Mouse (Mus musculus): ENCODE data around the gene Tasp1. TPM values are rescaled to one million over a fixed set of nuclear protein-coding genes. Genes with fewer than 3 reads are reported as not detected.
"Not testable (repeated sequence)": the region's sequence is repeated elsewhere in the genome, so short reads cannot be mapped to it uniquely, and the experiment has no call there.

Tasp1 gene
- polyA plus RNA-seq, 1 experiment: 6.1 TPM

GRCm38 (mm10) chr2:140077476-140077875 is 10.9 kb upstream of the Tasp1 start:
- H3K27ac ChIP-seq (replicated peaks; ENCODE audit: low read depth, low read length): no peak overlapping the region
- no peaks in the 10 kb centered on the region for H3K4me1 ChIP-seq (ENCODE audit: control insufficient read depth, insufficient read depth, insufficient read length, low read length)
- H3K4me3 ChIP-seq (ENCODE audit: insufficient read depth, low read depth, low read length): no peak overlapping the region

- Histone ChIP-seq H3K27ac (replicated peaks; ENCODE audit: low read depth, low read length) (no peak overlapping the region), H3K4me1 (ENCODE audit: control insufficient read depth, insufficient read depth, insufficient read length, low read length) (no peaks in the 10 kb centered on the region), H3K4me3 (ENCODE audit: insufficient read depth, low read depth, low read length) (no peak overlapping the region)
Measured at GRCm38 (mm10) chr2:140075150-140075549, 8.5 kb upstream of the Tasp1 start.

GRCm38 (mm10) chr2:140067516-140067915 is 911 bp upstream of the Tasp1 start:
- no peak overlapping the region for H3K27ac ChIP-seq (replicated peaks; ENCODE audit: low read depth, low read length)
- H3K4me3 ChIP-seq (ENCODE audit: insufficient read depth, low read depth, low read length): peak overlapping the region; percentile 21; the same call in 1 of the 2 replicates
- H3K4me1 ChIP-seq (ENCODE audit: control insufficient read depth, insufficient read depth, insufficient read length, low read length): no peaks in the 10 kb centered on the region

GRCm38 (mm10) chr2:140065676-140066075 is 929 bp downstream of the Tasp1 start:
- Histone ChIP-seq H3K4me3 (ENCODE audit: insufficient read depth, low read depth, low read length) (peak overlapping the region; percentile 84; the same call in 1 of the 2 replicates), H3K27ac (replicated peaks; ENCODE audit: low read depth, low read length) (no peak overlapping the region), H3K4me1 (ENCODE audit: control insufficient read depth, insufficient read depth, insufficient read length, low read length) (no peaks in the 10 kb centered on the region)

GRCm38 (mm10) chr2:140061481-140061880 is 5.1 kb downstream of the Tasp1 start:
- Histone ChIP-seq H3K4me3 (ENCODE audit: insufficient read depth, low read depth, low read length) (no peak overlapping the region), H3K4me1 (ENCODE audit: control insufficient read depth, insufficient read depth, insufficient read length, low read length) (no peaks in the 10 kb centered on the region), H3K27ac (replicated peaks; ENCODE audit: low read depth, low read length) (no peak overlapping the region)

GRCm38 (mm10) chr2:140060092-140060867 is 6.3 kb downstream of the Tasp1 start:
- no peak overlapping the region for H3K4me3 ChIP-seq (ENCODE audit: insufficient read depth, low read depth, low read length)
- no peak overlapping the region for H3K27ac ChIP-seq (replicated peaks; ENCODE audit: low read depth, low read length)
- no peaks in the 10 kb centered on the region for H3K4me1 ChIP-seq (ENCODE audit: control insufficient read depth, insufficient read depth, insufficient read length, low read length)

GRCm38 (mm10) chr2:140058125-140058524 is 8.5 kb downstream of the Tasp1 start:
- Histone ChIP-seq H3K27ac (replicated peaks; ENCODE audit: low read depth, low read length) (no peak overlapping the region), H3K4me3 (ENCODE audit: insufficient read depth, low read depth, low read length) (no peak overlapping the region), H3K4me1 (ENCODE audit: control insufficient read depth, insufficient read depth, insufficient read length, low read length) (no peaks in the 10 kb centered on the region)

GRCm38 (mm10) chr2:140051607-140052126 is 14.9 kb downstream of the Tasp1 start:
- Histone ChIP-seq H3K4me1 (ENCODE audit: control insufficient read depth, insufficient read depth, insufficient read length, low read length) (no peaks in the 10 kb centered on the region), H3K4me3 (ENCODE audit: insufficient read depth, low read depth, low read length) (no peak overlapping the region), H3K27ac (replicated peaks; ENCODE audit: low read depth, low read length) (no peak overlapping the region)

GRCm38 (mm10) chr2:140042522-140043131 is 24.0 kb downstream of the Tasp1 start:
- Histone ChIP-seq H3K4me1 (ENCODE audit: control insufficient read depth, insufficient read depth, insufficient read length, low read length) (no peaks in the 10 kb centered on the region), H3K27ac (replicated peaks; ENCODE audit: low read depth, low read length) (no peak overlapping the region), H3K4me3 (ENCODE audit: insufficient read depth, low read depth, low read length) (no peak overlapping the region)

GRCm38 (mm10) chr2:140042081-140042480 is 24.5 kb downstream of the Tasp1 start:
- H3K4me1 ChIP-seq (ENCODE audit: control insufficient read depth, insufficient read depth, insufficient read length, low read length): no peaks in the 10 kb centered on the region
- H3K4me3 ChIP-seq (ENCODE audit: insufficient read depth, low read depth, low read length): no peak overlapping the region
- no peak overlapping the region for H3K27ac ChIP-seq (replicated peaks; ENCODE audit: low read depth, low read length)

GRCm38 (mm10) chr2:140037459-140037858 is 29.1 kb downstream of the Tasp1 start:
- H3K27ac ChIP-seq (replicated peaks; ENCODE audit: low read depth, low read length): no peak overlapping the region
- H3K4me1 ChIP-seq (ENCODE audit: control insufficient read depth, insufficient read depth, insufficient read length, low read length): no peaks in the 10 kb centered on the region
- H3K4me3 ChIP-seq (ENCODE audit: insufficient read depth, low read depth, low read length): no peak overlapping the region

- H3K4me1 ChIP-seq (ENCODE audit: control insufficient read depth, insufficient read depth, insufficient read length, low read length): no peaks in the 10 kb centered on the region
- H3K4me3 ChIP-seq (ENCODE audit: insufficient read depth, low read depth, low read length): no peak overlapping the region
- H3K27ac ChIP-seq (replicated peaks; ENCODE audit: low read depth, low read length): no peak overlapping the region
Measured at GRCm38 (mm10) chr2:140036854-140037253, 29.8 kb downstream of the Tasp1 start.

GRCm38 (mm10) chr2:140024937-140025336 is 41.7 kb downstream of the Tasp1 start:
- no peak overlapping the region for H3K27ac ChIP-seq (replicated peaks; ENCODE audit: low read depth, low read length)
- H3K4me1 ChIP-seq (ENCODE audit: control insufficient read depth, insufficient read depth, insufficient read length, low read length): no peaks in the 10 kb centered on the region
- H3K4me3 ChIP-seq (ENCODE audit: insufficient read depth, low read depth, low read length): no peak overlapping the region

- no peaks in the 10 kb centered on the region for H3K4me1 ChIP-seq (ENCODE audit: control insufficient read depth, insufficient read depth, insufficient read length, low read length)
- H3K4me3 ChIP-seq (ENCODE audit: insufficient read depth, low read depth, low read length): no peak overlapping the region
- H3K27ac ChIP-seq (replicated peaks; ENCODE audit: low read depth, low read length): no peak overlapping the region
Measured at GRCm38 (mm10) chr2:140007406-140007805, 59.2 kb downstream of the Tasp1 start.

GRCm38 (mm10) chr2:139998170-139998569 is 68.4 kb downstream of the Tasp1 start:
- Histone ChIP-seq H3K4me1 (ENCODE audit: control insufficient read depth, insufficient read depth, insufficient read length, low read length) (no peaks in the 10 kb centered on the region), H3K4me3 (ENCODE audit: insufficient read depth, low read depth, low read length) (no peak overlapping the region), H3K27ac (replicated peaks; ENCODE audit: low read depth, low read length) (no peak overlapping the region)

- H3K27ac ChIP-seq (replicated peaks; ENCODE audit: low read depth, low read length); H3K4me3 ChIP-seq (ENCODE audit: insufficient read depth, low read depth, low read length); H3K4me1 ChIP-seq (ENCODE audit: control insufficient read depth, insufficient read depth, insufficient read length, low read length): not testable (repeated sequence)
Measured at GRCm38 (mm10) chr2:139989907-139990306, 76.7 kb downstream of the Tasp1 start.
